Mouse (Mus musculus) myocyte (in vitro differentiated cells): ENCODE measurements at regions not wholly inside any gene's neighbourhood (a gene's known extent, or its start where the extent isn't known, plus 50 kb on each side); places are given as distances from the start of the nearest gene placed in this dataset.

Source experiments
- H3K27me3 ChIP-seq: one replicate; pipeline ENCODE4 v1.6.1; 2011; ENCODE audit not compliant: control insufficient read depth, insufficient read depth, insufficient read length
- H3K36me3 ChIP-seq: one replicate; pipeline ENCODE4 v1.6.1; 2011; ENCODE audit not compliant: control insufficient read depth, insufficient read depth
- H3K4me2 ChIP-seq: one replicate; pipeline ENCODE4 v1.6.1; 2011; ENCODE audit warnings: low read depth, control low read depth
- H3K4me3 ChIP-seq: one replicate; pipeline ENCODE4 v1.5.1; 2011; ENCODE audit warnings: mild to moderate bottlenecking, control low read depth, moderate library complexity
- H3K79me2 ChIP-seq: one replicate; pipeline ENCODE4 v1.6.1; 2011; ENCODE audit not compliant: control insufficient read depth, insufficient read depth
- H3ac ChIP-seq: one replicate; pipeline ENCODE4 v1.6.1; 2011; ENCODE audit not compliant: control insufficient read depth, insufficient read length
- CEBPB ChIP-seq: IDR thresholded peaks from 2 replicates; pipeline ENCODE4 v1.6.1; 2011; ENCODE audit warnings: mild to moderate bottlenecking, moderate library complexity; ENCODE audit not compliant: poor library complexity, insufficient read depth, severe bottlenecking
- E2F4 ChIP-seq: IDR thresholded peaks from one replicate; pipeline ENCODE4 v1.6.1; 2011; ENCODE audit warnings: mild to moderate bottlenecking, control low read depth, moderate library complexity; ENCODE audit not compliant: insufficient read depth
- MAX ChIP-seq: IDR thresholded peaks from one replicate; pipeline ENCODE4 v1.6.1; 2011; ENCODE audit warnings: low read depth, mild to moderate bottlenecking, control low read depth
- MYOD1 ChIP-seq, 3 experiments: IDR thresholded peaks; one replicate each; pipeline ENCODE4 v1.6.1; 2011; ENCODE audit warnings: control low read depth in 2 of 3, low read depth in 2 of 3, mild to moderate bottlenecking in 2 of 3, moderate library complexity in 1 of 3; ENCODE audit not compliant: insufficient read length in 2 of 3, control insufficient read depth in 1 of 3
- MYOG ChIP-seq, 3 experiments: IDR thresholded peaks; one replicate each; pipeline ENCODE4 v1.6.1; 2011; ENCODE audit warnings: control low read depth in 2 of 3, low read depth in 2 of 3, mild to moderate bottlenecking in 2 of 3; ENCODE audit not compliant: insufficient read length in 2 of 3, control insufficient read depth in 1 of 3, insufficient read depth in 1 of 3
- POLR2A ChIP-seq: IDR thresholded peaks from one replicate; pipeline ENCODE4 v1.6.1; 2011; ENCODE audit warnings: low read depth, mild to moderate bottlenecking, control low read depth, moderate library complexity; ENCODE audit not compliant: insufficient read length
- POLR2AphosphoS2 ChIP-seq: IDR thresholded peaks from one replicate; pipeline ENCODE4 v1.6.1; 2011; ENCODE audit warnings: low read depth, control low read depth; ENCODE audit not compliant: insufficient read length
- REST ChIP-seq: IDR thresholded peaks from one replicate; pipeline ENCODE4 v1.6.1; 2011; ENCODE audit warnings: mild to moderate bottlenecking, control low read depth, moderate library complexity; ENCODE audit not compliant: insufficient read depth, insufficient read length
- SRF ChIP-seq: IDR thresholded peaks from one replicate; pipeline ENCODE4 v1.6.1; 2011; ENCODE audit warnings: low read depth; ENCODE audit not compliant: control insufficient read depth, insufficient read length
- TCF12 ChIP-seq: IDR thresholded peaks from one replicate; pipeline ENCODE4 v1.6.1; 2011; ENCODE audit warnings: mild to moderate bottlenecking, control low read depth; ENCODE audit not compliant: poor library complexity, insufficient read depth, severe bottlenecking
- TCF3 ChIP-seq: IDR thresholded peaks from one replicate; pipeline ENCODE4 v1.6.1; 2011; ENCODE audit warnings: low read depth, control low read depth; ENCODE audit not compliant: insufficient read length
- USF1 ChIP-seq: IDR thresholded peaks from one replicate; pipeline ENCODE4 v1.6.1; 2011; ENCODE audit warnings: low read depth, mild to moderate bottlenecking, control low read depth, moderate library complexity

GRCm38 (mm10) chr10:97397062-97397771, 82.2 kb upstream of the Dcn start:
- H3ac ChIP-seq: no peak overlapping the region
- H3K79me2 ChIP-seq: no peaks in the 10 kb centered on the region
- no peak overlapping the region for H3K4me2 ChIP-seq
- TF ChIP-seq USF1 (no peak), MYOD1 (IDR thresholded peaks at IDR 0.05; ENCODE audit: control insufficient read depth in 1 of 3, insufficient read length in 2 of 3, low read depth in 2 of 3) (no peak), MAX (no peak), MYOG (IDR thresholded peaks at IDR 0.05; ENCODE audit: control insufficient read depth in 1 of 3, insufficient read depth in 1 of 3, insufficient read length in 2 of 3, low read depth in 2 of 3) (no peak), CEBPB (no peak), SRF (no peak), TCF12 (no peak), REST (no peak), POLR2A (no peak), POLR2AphosphoS2 (no peak), TCF3 (no peak), E2F4 (no peak)
- H3K27me3 ChIP-seq: no peaks in the 10 kb centered on the region
- no peak overlapping the region for H3K4me3 ChIP-seq
- H3K36me3 ChIP-seq: no peaks in the 10 kb centered on the region

- H3ac ChIP-seq: no peak overlapping the region
- no peak overlapping the region for H3K4me2 ChIP-seq
- H3K4me3 ChIP-seq: no peak overlapping the region
- no peaks in the 10 kb centered on the region for H3K27me3 ChIP-seq
- TF ChIP-seq CEBPB: no peak
- TF ChIP-seq MYOD1 (IDR thresholded peaks at IDR 0.05; ENCODE audit: control insufficient read depth in 1 of 3, insufficient read length in 2 of 3, low read depth in 2 of 3): no peak
- no peak for TF ChIP-seq SRF
- TF ChIP-seq POLR2AphosphoS2: no peak
- TF ChIP-seq POLR2A: no peak
- TF ChIP-seq MAX: no peak
- no peak for TF ChIP-seq TCF3
- TF ChIP-seq E2F4: no peak
- no peak for TF ChIP-seq REST
- TF ChIP-seq MYOG (IDR thresholded peaks at IDR 0.05; ENCODE audit: control insufficient read depth in 1 of 3, insufficient read depth in 1 of 3, insufficient read length in 2 of 3, low read depth in 2 of 3): no peak
- no peak for TF ChIP-seq USF1
- TF ChIP-seq TCF12: no peak
- no peaks in the 10 kb centered on the region for H3K79me2 ChIP-seq
- H3K36me3 ChIP-seq: no peaks in the 10 kb centered on the region
These were observed 81.5 kb upstream of the Dcn start for GRCm38 (mm10) chr10:97397896-97398295.

GRCm38 (mm10) chr10:97402524-97402923, 76.9 kb upstream of the Dcn start:
- Histone ChIP-seq H3K4me3 (no peak overlapping the region), H3K27me3 (no peaks in the 10 kb centered on the region), H3ac (no peak overlapping the region), H3K79me2 (no peaks in the 10 kb centered on the region), H3K4me2 (no peak overlapping the region), H3K36me3 (no peaks in the 10 kb centered on the region)
- TF ChIP-seq TCF12: no peak
- TF ChIP-seq POLR2A: no peak

GRCm38 (mm10) chr10:97404076-97404787, 75.2 kb upstream of the Dcn start:
- no peaks in the 10 kb centered on the region for H3K36me3 ChIP-seq
- no peaks in the 10 kb centered on the region for H3K79me2 ChIP-seq
- no peak overlapping the region for H3K4me2 ChIP-seq
- TF ChIP-seq REST: no peak
- TF ChIP-seq POLR2AphosphoS2: no peak
- TF ChIP-seq TCF3: no peak
- TF ChIP-seq MAX: no peak
- no peak for TF ChIP-seq MYOD1 (IDR thresholded peaks at IDR 0.05; ENCODE audit: control insufficient read depth in 1 of 3, insufficient read length in 2 of 3, low read depth in 2 of 3)
- H3ac ChIP-seq: no peak overlapping the region
- no peak overlapping the region for H3K4me3 ChIP-seq
- no peaks in the 10 kb centered on the region for H3K27me3 ChIP-seq

- no peak overlapping the region for H3K4me3 ChIP-seq
- no peak overlapping the region for H3K4me2 ChIP-seq
- TF ChIP-seq TCF12 (no peak), MYOD1 (IDR thresholded peaks at IDR 0.05; ENCODE audit: control insufficient read depth in 1 of 3, insufficient read length in 2 of 3, low read depth in 2 of 3) (peak in 2 of 3 experiments; percentile 12 to 42), CEBPB (peak; percentile 76)
These were observed 70.2 kb upstream of the Dcn start for GRCm38 (mm10) chr10:97409181-97409581.

More at GRCm38 (mm10) chr10:97409181-97409581, 70.2 kb upstream of the Dcn start:
- H3K27me3 ChIP-seq: no peaks in the 10 kb centered on the region
- H3K36me3 ChIP-seq: no peaks in the 10 kb centered on the region
- no peaks in the 10 kb centered on the region for H3K79me2 ChIP-seq
- H3ac ChIP-seq: no peak overlapping the region
